Mouse (Mus musculus) cerebellum, adult (tissue): ENCODE data around the gene Slc3a2.

Experiments
- ATAC-seq: cut with Nextera tagmentation; 2 replicates; pipeline ENCODE4 v1.9.2; 2017; ENCODE audit warnings: mild to moderate bottlenecking, moderate library complexity, mixed read lengths; ENCODE audit not compliant: insufficient number of reproducible peaks, low FRiP score, low TSS enrichment

Gene Slc3a2

DNA sequence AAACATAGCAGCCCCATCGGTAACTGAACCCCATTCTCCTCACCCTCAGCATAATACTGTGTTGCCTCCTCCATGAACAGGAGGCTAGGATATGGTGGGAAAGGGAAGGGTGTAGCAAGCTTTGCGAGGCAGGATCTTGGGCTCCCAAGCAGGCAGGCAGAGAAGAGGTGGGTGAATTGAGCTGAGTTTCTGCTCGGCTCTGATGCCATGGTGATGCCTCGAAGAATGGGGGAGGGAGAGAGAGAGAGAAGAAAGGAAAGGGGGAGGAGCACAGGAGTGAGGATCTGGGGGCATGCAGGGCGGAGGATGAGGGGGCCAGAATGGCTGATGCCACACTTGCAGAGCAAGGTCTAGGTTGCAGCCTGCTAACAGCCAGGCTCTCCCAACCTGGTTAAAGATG, 57.4 kb downstream of the Slc3a2 start:
- no peak for ATAC-seq

DNA sequence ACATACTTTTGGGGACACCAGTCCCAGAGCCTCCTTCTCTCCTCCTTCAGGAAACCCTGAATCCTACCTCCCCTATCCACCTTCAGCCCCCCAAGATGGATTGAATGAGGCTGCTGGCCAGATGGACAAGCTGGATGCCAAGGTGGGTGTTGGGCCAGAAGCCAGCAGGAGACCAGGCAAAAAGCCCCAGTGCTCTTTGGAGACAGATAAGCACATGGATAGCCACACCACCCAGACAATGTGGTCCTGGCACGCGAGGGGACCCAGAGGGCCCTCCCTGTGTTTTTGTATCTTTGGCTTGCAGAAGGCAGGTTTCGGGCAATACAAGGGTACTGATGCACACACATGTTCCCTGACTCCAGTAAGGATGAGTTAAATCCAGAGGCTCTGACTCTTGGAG, 58.3 kb downstream of the Slc3a2 start:
- no peak for ATAC-seq

DNA sequence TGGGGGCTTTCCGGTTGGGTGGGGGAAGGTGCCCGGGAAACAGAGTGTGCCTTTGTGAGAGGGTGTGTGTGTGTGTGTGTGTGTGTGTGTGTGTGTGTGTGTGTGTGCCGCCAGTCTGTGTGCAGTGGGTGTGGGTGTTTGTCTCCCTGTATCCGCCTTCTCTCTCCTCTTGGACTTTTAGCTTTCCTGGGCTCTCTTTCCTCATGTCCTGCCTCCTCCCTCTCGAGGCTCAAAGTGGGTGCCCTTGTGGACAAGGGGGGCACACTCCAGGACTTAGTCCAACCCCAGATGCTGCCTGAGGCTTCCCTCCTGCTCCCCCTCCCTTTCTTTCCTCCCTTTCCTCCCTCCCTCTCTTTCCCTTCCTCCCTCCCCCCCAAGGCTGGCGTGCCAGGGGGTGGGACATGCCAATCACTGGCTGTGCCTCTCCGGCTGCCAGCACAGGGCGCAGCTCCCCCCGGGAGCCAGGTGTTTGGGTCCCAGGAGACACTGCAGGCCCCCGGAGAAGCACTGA, 59.2 kb downstream of the Slc3a2 start:
- ATAC-seq: no peak

DNA sequence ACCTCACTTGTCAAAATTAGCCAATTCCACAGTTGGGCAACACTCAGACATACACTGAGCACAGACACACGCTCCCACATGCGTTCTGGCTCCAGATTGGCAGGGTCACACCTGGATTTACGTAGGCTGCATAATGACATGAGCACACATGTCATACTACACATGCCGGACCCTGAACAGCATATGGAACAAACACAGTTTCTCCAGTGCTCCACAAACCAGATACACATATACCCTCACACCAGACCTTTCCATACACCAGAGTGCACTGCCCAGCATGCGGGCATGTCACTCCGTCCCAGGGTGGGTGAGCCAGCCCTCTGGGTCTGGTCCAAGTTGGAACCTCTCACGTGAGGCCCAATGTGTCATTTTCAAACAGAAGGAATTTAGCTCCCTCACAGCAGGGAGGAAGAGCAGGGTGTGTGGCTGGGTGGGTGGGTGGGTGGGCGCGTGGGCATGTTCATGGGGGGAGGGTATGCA, 59.8 kb downstream of the Slc3a2 start, which contains the start of gene Chrm1:
Gene Chrm1, plus strand, starts transcription at position 430 of the 480 bp plus-strand sequence.
- no peak for ATAC-seq

DNA sequence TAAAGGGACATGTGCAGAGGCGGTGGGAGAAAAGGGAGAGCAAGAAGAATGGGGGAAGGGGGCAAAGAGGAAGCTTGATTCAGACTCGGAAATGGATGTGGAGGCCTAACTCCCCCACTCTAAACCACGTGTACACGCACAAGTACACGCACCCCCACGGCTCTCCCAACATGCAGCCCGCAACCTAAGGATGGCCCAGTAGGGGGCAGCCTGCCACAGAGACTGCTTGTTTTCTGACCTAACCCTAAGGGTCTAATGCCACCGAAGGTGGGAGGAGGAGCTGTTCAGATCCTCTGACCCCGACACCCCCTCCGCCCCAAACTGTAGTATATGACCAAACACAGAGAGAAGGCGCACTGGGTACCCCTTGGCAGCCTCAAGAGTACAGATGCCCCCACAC, 60.8 kb downstream of the Slc3a2 start:
- ATAC-seq: no peak

DNA sequence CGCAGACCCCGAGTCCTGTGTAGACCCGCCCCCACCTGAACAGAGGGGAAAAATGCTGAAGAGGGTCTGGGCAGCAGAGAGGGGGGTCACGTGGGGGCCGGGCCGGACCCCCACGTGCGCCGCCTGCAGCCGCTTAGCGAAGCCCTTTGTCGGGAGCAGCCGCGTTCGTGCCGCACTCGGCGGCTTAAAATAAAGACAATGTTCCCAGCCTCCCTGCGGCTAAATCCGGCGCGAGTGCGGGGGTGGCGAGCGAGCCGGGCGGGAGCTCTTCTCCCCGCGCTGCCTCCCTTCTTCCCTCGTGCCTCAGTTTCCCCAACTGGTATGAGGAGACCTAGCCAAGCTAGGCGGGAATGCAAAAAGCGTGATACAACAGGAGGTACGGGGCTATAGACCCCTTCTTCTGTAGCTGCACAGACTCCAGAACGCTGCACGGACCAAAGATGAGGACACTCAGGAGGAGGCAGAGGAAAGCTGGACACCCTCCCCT, 61.3 kb downstream of the Slc3a2 start:
- no peak for ATAC-seq
